Mouse (Mus musculus) natural killer cell, adult 2 months (primary cell): ENCODE data around the gene Speg.

Experiments used
- DNase-seq, 2 experiments: peaks; one replicate each; pipeline ENCODE4 v3.0.0; 2022; ENCODE audit warnings: low spot score in 2 of 2

Gene Speg

GRCm38 (mm10) chr1:75458789-75459684 lies 83.9 kb downstream of the Speg start:
- no peak for DNase-seq

GRCm38 (mm10) chr1:75460297-75460696 lies 85.2 kb downstream of the Speg start:
- no peak for DNase-seq

DNA sequence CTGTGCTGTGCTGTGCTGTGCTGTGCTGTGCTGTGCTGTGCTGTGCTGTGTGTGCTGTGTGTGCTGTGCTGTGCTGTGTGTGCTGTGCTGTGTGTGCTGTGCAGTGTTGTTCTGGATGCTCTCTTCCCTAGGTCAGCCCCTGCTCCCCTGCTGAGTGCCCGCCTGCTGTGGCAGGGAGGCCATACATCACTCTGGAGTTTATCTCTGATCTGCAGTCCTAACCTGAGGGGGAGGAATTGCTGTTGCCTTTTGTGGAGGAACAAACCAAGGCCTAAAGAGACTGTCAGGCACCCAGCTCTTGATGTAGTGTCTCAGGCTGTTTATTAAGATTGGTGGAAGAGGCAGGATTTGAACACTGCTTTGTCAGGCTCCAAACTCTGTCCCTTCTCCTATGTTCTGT lies 87.5 kb downstream of the Speg start:
- DNase-seq = no peak

DNA sequence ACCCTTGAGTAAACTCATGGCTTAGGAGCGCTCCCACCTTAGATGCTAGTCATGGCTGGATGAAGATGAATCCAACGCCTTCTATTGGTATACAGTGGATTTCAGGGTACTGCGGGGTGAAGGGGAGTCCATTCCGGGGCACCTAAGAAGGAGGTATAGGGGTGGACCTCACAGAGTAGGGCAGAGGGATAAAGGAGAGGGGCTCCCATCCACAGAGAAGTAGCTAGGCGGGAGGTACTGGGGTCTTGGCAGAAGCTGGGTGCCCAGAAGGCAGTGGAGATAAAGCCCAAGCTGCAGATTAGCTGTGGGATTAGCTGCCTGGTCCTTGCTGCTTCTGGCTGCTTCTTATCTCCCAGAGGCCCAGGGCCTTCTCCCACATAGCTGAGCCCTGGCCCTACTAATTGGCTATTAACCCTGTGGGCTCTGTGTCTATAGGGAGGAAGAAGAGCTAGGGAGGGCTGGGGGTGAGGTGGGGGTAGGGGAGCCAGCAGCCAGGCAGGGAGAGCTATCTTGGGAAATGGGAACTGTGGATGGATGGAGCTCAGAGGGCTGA lies 88.6 kb downstream of the Speg start:
- DNase-seq = no peak

GRCm38 (mm10) chr1:75467215-75467927 lies 92.3 kb downstream of the Speg start:
- DNase-seq = peak in 1 of 2 experiments; percentile 59

- no peak for DNase-seq
Measured at GRCm38 (mm10) chr1:75469287-75469825, 94.3 kb downstream of the Speg start.

DNA sequence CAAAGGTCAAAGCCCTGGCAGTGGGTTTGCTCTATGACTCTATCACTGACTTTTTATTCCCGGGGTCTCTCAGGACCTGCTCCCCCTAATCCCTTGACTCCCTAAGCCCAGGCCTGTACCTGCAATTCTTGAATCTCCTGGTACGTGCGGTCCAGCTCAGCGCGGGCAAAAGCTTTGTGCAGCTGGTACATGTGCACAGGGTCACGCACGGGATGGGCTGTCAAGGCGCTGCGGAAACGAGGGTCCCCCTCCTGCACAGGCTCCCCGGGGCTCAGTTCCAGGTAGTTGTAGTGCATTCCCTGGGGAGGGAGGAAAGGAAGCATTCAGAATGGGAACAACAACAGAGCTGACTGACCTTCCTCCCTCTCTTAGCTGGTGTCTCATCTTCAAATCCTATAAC lies 101.3 kb downstream of the Speg start:
- DNase-seq = no peak

DNA sequence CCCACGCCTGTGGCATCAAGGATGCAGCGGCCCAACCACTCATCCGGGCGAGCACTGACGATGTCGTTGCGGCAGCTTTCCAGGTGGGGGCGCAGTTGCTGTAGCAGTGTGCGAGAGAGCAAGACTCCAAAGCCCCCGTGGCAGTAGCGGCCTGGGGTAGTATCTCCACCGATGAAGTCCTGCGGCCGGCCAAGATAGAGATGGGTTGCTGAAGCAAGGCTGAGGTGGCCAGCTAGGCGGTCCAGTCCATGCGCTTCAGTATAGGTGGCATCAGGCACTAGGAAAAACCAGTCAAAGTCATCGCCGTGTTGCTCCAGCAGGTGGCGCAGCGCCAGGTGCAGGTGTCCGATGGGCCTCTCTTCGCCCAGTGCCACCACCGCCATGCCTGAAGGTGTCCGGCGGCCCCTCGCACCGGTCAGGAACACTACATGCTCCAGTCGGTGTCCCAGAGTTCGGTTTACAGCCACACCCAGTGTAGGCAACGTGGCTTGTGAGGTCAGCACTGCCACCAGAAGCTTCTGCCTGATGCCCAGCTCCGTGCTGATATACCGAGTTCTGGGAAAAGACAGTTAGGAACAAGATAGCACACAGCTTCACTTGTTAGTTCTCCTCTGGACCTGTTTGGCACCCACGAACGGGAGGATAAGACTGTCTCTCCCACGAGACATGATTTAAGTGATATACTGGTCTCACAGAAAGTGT lies 102.3 kb downstream of the Speg start:
- peak; percentile 84 to 89 for DNase-seq

- no peak for DNase-seq
Measured at GRCm38 (mm10) chr1:75477966-75478290, 102.8 kb downstream of the Speg start.

DNA sequence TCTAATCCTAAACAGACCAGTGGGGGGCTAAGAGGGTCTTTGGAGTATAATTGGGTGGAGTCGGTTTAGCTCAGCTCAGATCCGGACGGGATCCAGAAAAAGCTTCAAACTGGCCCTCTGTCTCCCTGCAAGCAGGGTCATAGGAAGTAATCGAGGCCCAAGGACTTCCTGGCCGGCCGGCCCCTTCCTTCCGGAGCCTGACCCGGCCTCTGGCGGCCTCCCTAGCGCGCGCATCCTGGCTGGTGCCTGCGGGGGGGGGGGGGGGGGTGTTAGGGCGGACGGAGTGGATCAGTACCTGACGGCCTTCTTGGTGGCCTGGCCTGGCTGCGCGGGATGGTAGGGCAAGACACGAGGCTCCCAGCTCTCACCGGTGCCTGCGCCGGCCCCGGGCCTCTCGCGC lies 103.4 kb downstream of the Speg start:
- DNase-seq = peak; percentile 42 to 45

DNA sequence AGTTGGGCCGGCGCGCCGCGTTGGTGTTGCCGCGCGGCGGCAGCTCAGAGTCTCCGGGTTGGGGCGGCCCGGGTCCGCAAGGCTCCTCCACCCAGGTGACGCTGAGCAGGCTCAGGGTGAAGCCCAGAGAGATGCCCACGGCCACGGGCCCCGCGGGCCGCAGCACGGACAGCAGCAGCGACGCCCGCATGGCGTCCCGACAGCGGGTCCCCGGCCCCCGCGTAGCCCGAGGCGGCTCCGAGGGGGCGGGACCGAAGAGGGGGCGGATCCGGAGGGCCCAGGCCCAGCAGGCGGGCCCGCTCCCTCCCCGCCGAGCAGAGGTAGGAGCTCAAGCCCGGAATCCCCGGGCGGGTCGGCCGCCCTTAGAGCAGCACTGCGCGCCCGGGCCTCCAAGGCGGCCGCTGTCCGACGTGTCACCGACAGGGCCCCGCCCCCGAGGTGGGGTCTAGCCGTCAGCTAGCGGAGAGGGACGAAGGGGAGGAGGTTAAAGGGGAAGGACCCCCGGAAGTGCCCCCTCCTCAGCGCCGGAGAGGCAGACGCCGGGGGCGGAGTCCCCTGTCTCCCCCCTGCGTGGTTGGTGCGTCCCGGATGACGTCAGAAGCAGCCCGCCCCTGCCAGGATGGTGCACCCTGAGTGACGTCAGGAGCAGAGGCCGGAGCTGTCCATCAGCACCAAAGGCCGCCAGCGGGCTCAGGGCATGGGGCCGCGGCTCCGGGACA lies 104.0 kb downstream of the Speg start, which contains the start of the genes Chpf and Tmem198:
Gene Chpf (minus strand): TSS at position 392 of the 719 bp plus-strand sequence.
Gene Tmem198 (plus strand): TSS at position 617 of the 719 bp plus-strand sequence.
- peak; percentile 98 for DNase-seq

DNA sequence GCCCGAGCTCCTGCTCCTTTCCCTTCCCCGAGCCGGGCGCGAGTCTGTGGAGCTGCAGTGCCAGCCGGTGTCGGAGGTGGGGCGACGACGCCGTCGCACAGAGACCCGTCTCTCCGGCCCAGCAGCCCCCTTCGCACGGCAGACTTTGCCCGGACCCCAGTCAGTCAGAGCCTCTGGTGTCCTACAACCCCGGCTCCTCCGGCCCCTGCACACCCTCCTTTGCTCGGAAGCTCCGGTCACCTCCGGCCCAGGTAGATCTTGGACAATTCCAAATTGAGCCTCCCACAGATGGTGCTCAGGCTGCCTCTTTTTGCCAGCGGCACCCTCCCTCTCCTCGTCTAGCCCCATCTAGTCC lies 104.5 kb downstream of the Speg start:
- DNase-seq = no peak

- no peak for DNase-seq
Measured at GRCm38 (mm10) chr1:75480036-75480435, 104.9 kb downstream of the Speg start.

DNA sequence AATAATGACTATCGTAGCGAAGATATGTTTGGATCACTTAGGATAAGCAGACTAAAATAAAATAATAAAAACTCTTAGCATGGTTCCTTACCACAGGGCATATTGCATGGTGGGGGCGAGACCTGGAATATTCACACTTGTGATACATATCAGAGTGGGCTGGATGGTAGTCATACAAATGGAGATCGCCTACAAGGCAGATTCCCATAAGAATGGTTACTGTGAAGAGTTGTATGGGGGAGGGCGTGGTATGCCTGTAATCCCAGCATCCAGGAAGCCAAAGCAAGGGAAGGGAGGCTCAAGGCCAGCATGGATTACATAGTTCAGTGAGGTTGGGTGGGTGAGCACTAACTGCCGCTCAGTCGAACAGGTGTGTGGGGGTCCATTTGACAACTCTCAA lies 105.6 kb downstream of the Speg start:
- no peak for DNase-seq
